19 mouse cellular contexts compared by ENCODE assay signal in genomic region chr11:109745210-109745609, GRCm38 (mm10). TPM values are rescaled to one million over a fixed set of nuclear protein-coding genes. Genes with fewer than 3 reads are reported as not detected.
"Had no signal": no experiment of that assay in that cellular context is flagged by ENCODE, and none has a peak within 500 bp of the region (broad histone marks: within the 10 kb centered on the region; RNA-seq: fewer than 3 reads in every experiment).

No protein-coding gene starts in this region.

- H3K4me1 ChIP-seq: liver, embryonic 15.5 days; midbrain, embryonic 13.5 days; midbrain, embryonic 15.5 days; neural tube, embryonic 13.5 days; neural tube, embryonic 15.5 days; stomach, embryonic 15.5 days had no signal

- H3K9ac ChIP-seq: liver, embryonic 15.5 days; liver, postnatal 0 days; midbrain, embryonic 13.5 days; midbrain, embryonic 15.5 days; neural tube, embryonic 13.5 days; neural tube, embryonic 15.5 days; stomach, embryonic 15.5 days had no signal

- ATAC-seq: liver, postnatal 0 days; midbrain, embryonic 13.5 days; midbrain, embryonic 15.5 days had no signal

- DNase-seq: liver, postnatal 0 days; lung, adult 2 months; lung, postnatal 10 days; retina, postnatal 1 day; right cerebral cortex, adult 18-20 months; right cerebral cortex, postnatal 14 days; thymus, adult 2 months; thymus, postnatal 36 days had no signal

- H3K36me3 ChIP-seq: liver, embryonic 15.5 days; midbrain, embryonic 13.5 days; midbrain, embryonic 15.5 days; neural tube, embryonic 13.5 days; neural tube, embryonic 15.5 days; stomach, embryonic 15.5 days had no signal

- H3K9me3 ChIP-seq: liver, embryonic 15.5 days; megakaryocyte, embryonic 14.5 days; midbrain, embryonic 13.5 days; midbrain, embryonic 15.5 days; neural tube, embryonic 13.5 days; neural tube, embryonic 15.5 days; stomach, embryonic 15.5 days had no signal

- H3K4me2 ChIP-seq: liver, embryonic 15.5 days; midbrain, embryonic 11.5 days; midbrain, embryonic 13.5 days; midbrain, embryonic 15.5 days; neural tube, embryonic 13.5 days; neural tube, embryonic 15.5 days; stomach, embryonic 15.5 days had no signal

- H3K27me3 ChIP-seq: liver, embryonic 15.5 days; midbrain, embryonic 13.5 days; midbrain, embryonic 15.5 days; neural tube, embryonic 13.5 days; neural tube, embryonic 15.5 days; stomach, embryonic 15.5 days had no signal

- H3K4me3 ChIP-seq: liver, embryonic 15.5 days; megakaryocyte, embryonic 14.5 days; midbrain, embryonic 13.5 days; midbrain, embryonic 15.5 days; neural tube, embryonic 13.5 days; neural tube, embryonic 15.5 days; stomach, embryonic 15.5 days had no signal

- H3K27ac ChIP-seq: liver, embryonic 15.5 days; macrophage; midbrain, embryonic 13.5 days; midbrain, embryonic 15.5 days; neural tube, embryonic 13.5 days; neural tube, embryonic 15.5 days; stomach, embryonic 15.5 days; stomach, postnatal 0 days had no signal

RNA-seq across cellular contexts. Expression of gene Fam20a, which starts 23.1 kb away (rescaled TPM):
- total RNA-seq: megakaryocyte progenitor cell, adult 5-6 weeks had no signal
- polyA plus RNA-seq: macrophage had no signal
